Mouse (Mus musculus) midbrain, postnatal 0 days (tissue): ENCODE measurements around the gene Ssh2. TPM values are rescaled to one million over a fixed set of nuclear protein-coding genes. Genes with fewer than 3 reads are reported as not detected.

ENCODE experiments used
- ATAC-seq: fragments of 200-750 bp; cut with Nextera tagmentation; 2 replicates; pipeline ENCODE4 v1.8.0; 2017; ENCODE audit warnings: moderate number of reproducible peaks, mild to moderate bottlenecking, moderate TSS enrichment, moderate library complexity; ENCODE audit not compliant: low FRiP score
- DNase-seq: peaks from one replicate; pipeline ENCODE4 v3.0.0-alpha.2; 2015; ENCODE audit warnings: low spot score
- H3K27ac ChIP-seq: fragments of 300-500 bp; sonication (generic); 2 replicates; pipeline ENCODE4 v1.5.1; 2014; ENCODE audit warnings: low read depth, mild to moderate bottlenecking, low read length, mixed read lengths
- H3K27me3 ChIP-seq: fragments of 300-500 bp; sonication (generic); 2 replicates; pipeline ENCODE4 v1.6.1; 2014; ENCODE audit warnings: low read length, control low read depth, mixed read lengths; ENCODE audit not compliant: insufficient read depth
- H3K36me3 ChIP-seq: fragments of 300-500 bp; sonication (generic); 2 replicates; pipeline ENCODE4 v1.6.1; 2014; ENCODE audit warnings: low read length, control low read depth, mixed read lengths; ENCODE audit not compliant: insufficient read depth
- H3K4me1 ChIP-seq: fragments of 300-500 bp; sonication (generic); 2 replicates; pipeline ENCODE4 v1.6.1; 2014; ENCODE audit warnings: mild to moderate bottlenecking, control low read depth, antibody characterized with exemption, low read length, mixed read lengths; ENCODE audit not compliant: insufficient read depth
- H3K4me2 ChIP-seq: fragments of 300-500 bp; sonication (generic); 2 replicates; pipeline ENCODE4 v1.6.1; 2014; ENCODE audit warnings: low read depth, mild to moderate bottlenecking, low read length, mixed read lengths; ENCODE audit not compliant: poor library complexity, severe bottlenecking
- H3K4me3 ChIP-seq: fragments of 300-500 bp; sonication (generic); 2 replicates; pipeline ENCODE4 v1.5.1; 2014; ENCODE audit warnings: low read depth, mild to moderate bottlenecking, low read length, moderate library complexity
- H3K9ac ChIP-seq: fragments of 300-500 bp; sonication (generic); replicated peaks from 2 replicates; pipeline ENCODE4 v1.6.1; 2014; ENCODE audit warnings: mild to moderate bottlenecking, low read length, moderate library complexity, mixed read lengths; ENCODE audit not compliant: poor library complexity, severe bottlenecking
- H3K9me3 ChIP-seq: fragments of 300-500 bp; sonication (generic); 2 replicates; pipeline ENCODE4 v1.6.1; 2016; ENCODE audit warnings: low read length, control low read depth
- CTCF ChIP-seq: IDR thresholded peaks from 2 replicates; pipeline ENCODE4 v1.5.1; 2016; ENCODE audit warnings: antibody characterized with exemption, mild to moderate bottlenecking
- WGBS: fragments of 180-500 bp; shearing (Covaris S2); extraction: QIAGEN DNeasy Blood & Tissue Kit; methylation state at CpG from one replicate; pipeline ENCODE4 v1.1.7; 2014; 5-methylcytosine and 5-hydroxymethylcytosine counted together
- polyA plus RNA-seq: library from polyadenylated mRNA; unstranded; fragments of >200 nt; fragmentation: Nextera tagmentation; extraction: Ambion mirVana; gene quantifications from 2 replicates; pipeline ENCODE4 v1.2.1, GENCODE M21; 2015
- total RNA-seq: library from RNA; depleted of rRNA; stranded (reverse); fragments of >200 nt; gene quantifications from 2 replicates; pipeline ENCODE4 v1.2.3, GENCODE M21; 2014

Gene Ssh2
- total and polyA plus RNA-seq, 2 experiments from 2014 or later = 14.5 to 43.2 TPM

GRCm38 (mm10) chr11:77307205-77307604 lies 91.1 kb downstream of the Ssh2 start:
- Histone ChIP-seq H3K4me1 (no peaks in the 10 kb centered on the region), H3K36me3 (no peaks in the 10 kb centered on the region), H3K4me2 (no peak overlapping the region), H3K27ac (no peak overlapping the region), H3K27me3 (no peaks in the 10 kb centered on the region), H3K9me3 (no peaks in the 10 kb centered on the region), H3K4me3 (no peak overlapping the region), H3K9ac (no peak overlapping the region)
- 91% methylated on average over 3 of the region's 3 CpGs for WGBS
- DNase-seq (no peak), ATAC-seq (no peak)
- TF ChIP-seq CTCF = no peak

- H3K9me3 ChIP-seq = no peaks in the 10 kb centered on the region
- no peaks in the 10 kb centered on the region for H3K36me3 ChIP-seq
- H3K4me2 ChIP-seq = no peak overlapping the region
- ATAC-seq = no peak
- WGBS = 4% methylated on average over 1 of the region's 1 CpGs
- peak; percentile 75 for DNase-seq
- no peaks in the 10 kb centered on the region for H3K4me1 ChIP-seq
- H3K9ac ChIP-seq = no peak overlapping the region
- H3K4me3 ChIP-seq = no peak overlapping the region
- no peak overlapping the region for H3K27ac ChIP-seq
- peak; percentile 87 for TF ChIP-seq CTCF
- H3K27me3 ChIP-seq = no peaks in the 10 kb centered on the region
Observed at GRCm38 (mm10) chr11:77308533-77308932, 92.4 kb downstream of the Ssh2 start.

GRCm38 (mm10) chr11:77317721-77318477 lies 101.8 kb downstream of the Ssh2 start:
- no peak for ATAC-seq

GRCm38 (mm10) chr11:77318478-77319118 lies 102.5 kb downstream of the Ssh2 start:
- no peak for TF ChIP-seq CTCF
- DNase-seq (no peak), ATAC-seq (no peak)
- H3K4me2 ChIP-seq = no peak overlapping the region
- H3K4me1 ChIP-seq = no peaks in the 10 kb centered on the region
- H3K36me3 ChIP-seq = no peaks in the 10 kb centered on the region
- no peaks in the 10 kb centered on the region for H3K9me3 ChIP-seq
- no peak overlapping the region for H3K27ac ChIP-seq
- no peak overlapping the region for H3K9ac ChIP-seq
- H3K4me3 ChIP-seq = no peak overlapping the region
- H3K27me3 ChIP-seq = no peaks in the 10 kb centered on the region

More at GRCm38 (mm10) chr11:77317721-77318477, 101.8 kb downstream of the Ssh2 start:
- peak; percentile 62 for DNase-seq
- Histone ChIP-seq H3K9me3 (no peaks in the 10 kb centered on the region), H3K4me3 (no peak overlapping the region), H3K4me1 (no peaks in the 10 kb centered on the region), H3K9ac (no peak overlapping the region), H3K4me2 (no peak overlapping the region), H3K36me3 (no peaks in the 10 kb centered on the region), H3K27ac (no peak overlapping the region), H3K27me3 (no peaks in the 10 kb centered on the region)
- 50% methylated on average over 3 of the region's 3 CpGs for WGBS
- peak; percentile 51 for TF ChIP-seq CTCF

GRCm38 (mm10) chr11:77321214-77321613 lies 105.1 kb downstream of the Ssh2 start:
- Histone ChIP-seq H3K36me3 (no peaks in the 10 kb centered on the region), H3K9me3 (no peaks in the 10 kb centered on the region), H3K9ac (no peak overlapping the region), H3K27ac (no peak overlapping the region), H3K4me3 (no peak overlapping the region), H3K27me3 (no peaks in the 10 kb centered on the region), H3K4me1 (no peaks in the 10 kb centered on the region), H3K4me2 (no peak overlapping the region)
- WGBS = 70% methylated on average over 1 of the region's 1 CpGs
- DNase-seq (no peak), ATAC-seq (no peak)
- TF ChIP-seq CTCF = no peak

- Histone ChIP-seq H3K4me1 (no peaks in the 10 kb centered on the region), H3K36me3 (no peaks in the 10 kb centered on the region), H3K4me3 (no peak overlapping the region), H3K9ac (no peak overlapping the region), H3K27ac (no peak overlapping the region), H3K27me3 (no peaks in the 10 kb centered on the region), H3K4me2 (no peak overlapping the region), H3K9me3 (no peaks in the 10 kb centered on the region)
- 92% methylated on average over 2 of the region's 2 CpGs for WGBS
- ATAC-seq (no peak), DNase-seq (no peak)
- TF ChIP-seq CTCF = no peak
Observed at GRCm38 (mm10) chr11:77330529-77330928, 114.4 kb downstream of the Ssh2 start.
